Mouse (Mus musculus) telencephalon, adult 2 months (tissue): ENCODE results near the gene Rtraf.

Experiments used
- DNase-seq: peaks from one replicate; pipeline ENCODE4 v3.0.0-alpha.2; 2011; ENCODE audit warnings: low read depth, low spot score

Gene Rtraf

GRCm38 (mm10) chr14:19800485-19800884 lies 23.1 kb downstream of the Rtraf start:
- DNase-seq = no peak

DNA sequence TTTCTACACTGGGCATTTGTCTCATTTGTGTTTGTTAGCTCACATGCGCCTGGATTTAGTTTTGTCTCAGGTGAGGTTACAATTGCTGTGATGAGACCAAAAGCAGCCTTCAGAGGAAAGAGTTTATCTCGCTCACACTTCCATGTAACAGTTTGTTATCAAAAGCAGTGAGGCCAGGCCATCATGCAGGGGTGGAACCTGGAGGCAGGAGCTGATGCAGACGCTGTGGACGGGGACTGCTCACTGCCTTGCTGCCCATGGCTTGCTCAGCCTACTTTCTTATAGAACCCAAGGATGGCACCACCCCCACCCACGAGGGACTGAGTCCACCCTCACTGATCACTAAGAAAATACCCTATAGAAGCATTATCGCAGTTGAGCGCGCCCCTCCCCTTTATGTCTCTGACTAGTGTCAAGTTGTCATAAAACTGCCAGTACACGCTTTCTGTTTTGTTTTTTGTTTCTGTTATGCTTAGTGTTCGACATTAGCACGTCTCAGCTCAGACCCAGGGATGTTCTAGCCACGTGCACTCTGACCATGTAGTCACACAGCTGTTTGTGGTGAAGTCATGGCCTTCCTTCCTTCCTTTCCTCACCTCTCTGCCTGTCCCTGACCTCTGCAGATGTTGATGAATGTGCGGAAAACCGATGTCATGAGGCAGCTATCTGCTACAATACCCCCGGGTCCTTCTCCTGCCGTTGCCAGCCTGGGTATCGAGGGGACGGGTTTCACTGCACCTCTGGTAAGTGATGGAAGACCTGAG lies 26.9 kb downstream of the Rtraf start:
- DNase-seq = no peak

GRCm38 (mm10) chr14:19794881-19795280 lies 28.7 kb downstream of the Rtraf start:
- no peak for DNase-seq

GRCm38 (mm10) chr14:19788443-19788842 lies 35.2 kb downstream of the Rtraf start:
- no peak for DNase-seq

- no peak for DNase-seq
Measured at GRCm38 (mm10) chr14:19785797-19786588, 37.6 kb downstream of the Rtraf start.

DNA sequence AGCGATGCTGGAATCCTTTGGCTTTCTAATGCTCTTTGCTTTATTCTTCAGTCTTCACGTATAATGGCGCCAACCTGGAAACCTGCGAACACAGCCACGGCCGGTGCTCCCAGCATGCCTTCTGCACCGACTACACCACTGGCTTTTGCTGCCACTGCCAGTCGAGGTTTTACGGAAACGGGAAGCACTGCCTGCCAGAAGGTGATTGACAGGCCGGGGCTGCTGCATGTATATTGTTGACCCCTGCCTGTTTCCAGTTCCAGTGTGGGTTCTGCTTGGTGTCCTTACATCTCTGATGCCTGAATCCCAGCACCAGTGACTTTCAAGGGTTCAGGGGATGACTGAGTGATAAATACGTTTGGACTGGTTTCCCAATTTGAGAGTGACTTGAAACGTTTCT lies 45.7 kb downstream of the Rtraf start:
- DNase-seq = no peak

GRCm38 (mm10) chr14:19777365-19777764 lies 46.3 kb downstream of the Rtraf start:
- DNase-seq = no peak

DNA sequence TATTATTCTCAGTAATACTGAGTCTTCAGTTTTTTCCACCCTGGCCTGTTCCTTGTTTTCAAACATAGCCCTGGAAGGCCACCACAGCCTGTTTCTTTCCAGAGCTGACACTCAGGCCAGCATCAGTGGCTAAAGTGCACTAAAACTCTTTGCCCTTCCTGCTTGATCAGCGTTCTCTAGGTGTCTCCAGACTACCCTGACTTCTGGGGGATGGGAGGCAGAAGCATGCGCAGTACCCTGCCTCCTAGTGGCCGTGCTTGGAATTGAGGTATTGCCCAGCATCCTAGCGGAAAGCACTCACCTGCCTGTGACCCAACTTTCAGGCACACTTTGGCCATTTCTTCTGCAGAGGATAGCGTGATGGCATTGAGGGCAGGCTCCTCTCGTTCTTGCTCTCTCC lies 46.7 kb downstream of the Rtraf start:
- no peak for DNase-seq

GRCm38 (mm10) chr14:19776179-19776578 lies 47.4 kb downstream of the Rtraf start:
- no peak for DNase-seq

- no peak for DNase-seq
Measured at GRCm38 (mm10) chr14:19775491-19775890, 48.1 kb downstream of the Rtraf start.

GRCm38 (mm10) chr14:19774036-19774628 lies 49.5 kb downstream of the Rtraf start:
- no peak for DNase-seq

- no peak for DNase-seq
Measured at GRCm38 (mm10) chr14:19771173-19771572, 52.5 kb downstream of the Rtraf start.

- DNase-seq = no peak
Measured at GRCm38 (mm10) chr14:19769441-19770200, 54.0 kb downstream of the Rtraf start.

GRCm38 (mm10) chr14:19768648-19769047 lies 55.0 kb downstream of the Rtraf start:
- no peak for DNase-seq

DNA sequence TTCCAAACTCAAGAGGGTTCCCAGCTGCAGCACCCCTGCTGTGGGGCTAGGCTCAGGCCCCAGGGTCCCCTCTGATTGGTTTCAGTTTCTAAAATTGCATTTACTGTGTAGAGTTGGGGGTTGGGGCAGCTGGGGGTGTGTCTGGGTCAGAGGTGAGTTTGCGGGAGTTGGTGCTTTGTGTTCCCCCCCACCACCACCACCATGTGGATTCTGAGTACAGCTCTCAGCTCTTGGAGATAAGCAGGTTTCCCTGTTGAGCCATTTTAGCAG lies 57.3 kb downstream of the Rtraf start:
- DNase-seq = no peak

DNA sequence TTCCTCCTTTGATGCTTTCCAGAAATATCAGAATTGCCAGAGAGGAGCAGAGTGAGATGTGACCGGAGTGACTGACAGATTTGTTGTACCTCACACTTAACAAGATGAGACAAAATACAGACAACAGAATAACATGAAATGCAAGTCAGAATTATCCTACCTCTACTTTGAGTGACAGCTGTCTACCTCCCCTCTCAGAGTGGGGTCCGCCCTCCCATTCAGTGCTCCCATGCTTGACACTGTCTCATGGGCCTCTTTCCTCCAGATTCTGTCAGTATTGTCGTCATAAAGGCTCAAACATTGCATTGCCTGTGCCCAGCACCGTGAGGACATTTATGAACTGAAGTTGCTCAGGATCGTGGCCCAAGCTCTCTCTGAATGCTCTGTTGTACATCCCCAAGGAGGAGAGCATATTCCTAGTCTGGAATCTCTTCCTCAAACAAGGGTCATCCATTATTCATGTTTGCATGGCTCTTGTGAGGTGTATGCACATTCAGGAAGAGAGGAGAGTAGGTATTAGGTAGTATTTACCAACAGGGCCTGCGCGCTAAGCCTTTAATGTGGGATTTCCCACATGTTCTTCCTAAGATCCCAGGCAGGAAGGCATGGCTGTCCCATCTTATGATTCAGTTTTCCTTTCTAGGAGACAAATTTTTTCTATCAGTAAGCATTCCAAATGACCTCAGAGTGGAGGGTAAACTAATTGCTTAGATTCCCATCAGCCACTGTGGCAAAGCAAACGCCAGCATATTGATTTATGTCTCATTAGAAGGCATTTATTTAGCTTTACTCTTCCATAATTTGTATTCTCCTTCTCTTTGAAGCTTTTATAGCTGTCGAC lies 57.9 kb downstream of the Rtraf start:
- no peak for DNase-seq

DNA sequence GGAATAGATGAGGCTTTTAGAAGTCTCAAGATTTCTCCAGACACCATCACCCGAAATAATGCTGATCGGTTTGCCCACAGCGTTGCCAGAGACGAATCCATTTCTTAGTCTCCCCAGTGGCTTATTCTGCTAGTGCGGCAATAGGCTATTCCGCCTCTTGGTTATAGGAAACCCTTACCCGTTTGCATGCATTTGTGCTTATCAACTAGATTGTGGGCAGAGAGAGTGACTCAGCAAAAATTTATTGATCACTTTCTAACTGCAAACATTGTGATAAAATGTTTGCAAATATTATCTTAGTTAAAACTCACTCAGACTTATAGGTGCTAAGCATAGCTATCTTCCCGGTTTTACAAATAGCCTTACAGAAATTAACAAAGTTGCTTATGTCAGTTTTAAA lies 59.3 kb downstream of the Rtraf start:
- no peak for DNase-seq

DNA sequence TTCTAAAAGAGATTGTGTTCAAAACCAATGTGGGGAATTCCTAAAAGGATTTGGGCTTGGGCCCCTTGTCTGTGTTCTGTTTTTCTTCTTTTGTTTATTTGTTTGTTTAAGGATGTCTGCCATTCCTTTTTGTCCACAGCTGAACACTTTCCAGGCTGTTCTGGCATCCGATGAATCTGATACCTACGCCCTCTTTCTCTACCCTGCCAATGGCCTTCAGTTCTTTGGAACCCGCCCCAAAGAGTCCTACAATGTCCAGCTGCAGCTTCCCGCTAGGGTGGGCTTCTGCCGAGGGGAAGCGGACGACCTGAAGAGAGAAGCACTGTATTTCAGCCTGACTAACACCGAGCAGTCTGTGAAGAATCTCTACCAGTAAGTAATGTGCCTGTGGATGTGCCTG lies 60.1 kb downstream of the Rtraf start:
- no peak for DNase-seq

GRCm38 (mm10) chr14:19762014-19762413 lies 61.6 kb downstream of the Rtraf start:
- DNase-seq = no peak
